Mouse (Mus musculus): ENCODE measurements at regions not wholly inside any gene's neighbourhood (a gene's known extent, or its start where the extent isn't known, plus 50 kb on each side); places are given as distances from the start of the nearest gene placed in this dataset.

DNA sequence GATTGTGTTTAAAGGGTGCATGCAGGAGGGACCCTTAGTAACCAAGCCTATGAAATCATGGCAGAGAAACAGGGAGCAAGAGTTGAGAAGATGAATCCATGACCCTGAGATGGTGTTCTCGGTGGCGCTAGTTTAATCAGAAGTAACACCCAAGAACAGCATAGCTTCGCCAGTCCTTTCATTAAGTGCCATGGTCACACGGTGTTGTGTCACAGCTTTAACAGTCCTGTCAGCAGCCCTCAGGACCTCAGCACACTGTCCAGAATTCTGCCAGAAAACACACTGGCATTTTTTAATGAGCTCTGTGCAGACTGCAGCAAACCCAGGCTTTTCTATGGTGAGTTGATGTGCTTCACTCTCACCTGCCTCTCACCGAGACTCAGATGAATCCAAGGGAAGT, 320.6 kb upstream of the 2610301B20Rik start:
- no peak for DNase-seq (ENCODE audit: inconsistent age in 2 of 2, low spot score in 1 of 2)

DNA sequence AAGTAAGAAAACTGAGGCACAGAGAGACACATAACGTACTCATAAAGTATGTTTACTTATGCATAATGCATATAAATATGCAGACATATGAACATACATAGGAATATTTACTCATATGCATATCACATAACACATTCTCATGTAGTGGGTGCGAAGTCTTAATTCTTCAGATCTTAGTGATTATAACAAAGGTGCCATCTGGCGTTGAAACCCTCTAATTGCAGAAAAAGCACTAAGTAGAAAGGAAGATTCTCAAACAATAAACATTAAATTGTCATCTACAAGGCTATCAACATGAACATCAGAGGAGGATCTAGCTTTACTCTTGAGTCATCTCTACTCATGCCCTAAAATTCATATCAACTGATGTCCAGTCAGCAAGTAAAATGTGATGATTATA, 314.2 kb upstream of the 2610301B20Rik start:
- DNase-seq (ENCODE audit: inconsistent age in 2 of 2, low spot score in 1 of 2): no peak

DNA sequence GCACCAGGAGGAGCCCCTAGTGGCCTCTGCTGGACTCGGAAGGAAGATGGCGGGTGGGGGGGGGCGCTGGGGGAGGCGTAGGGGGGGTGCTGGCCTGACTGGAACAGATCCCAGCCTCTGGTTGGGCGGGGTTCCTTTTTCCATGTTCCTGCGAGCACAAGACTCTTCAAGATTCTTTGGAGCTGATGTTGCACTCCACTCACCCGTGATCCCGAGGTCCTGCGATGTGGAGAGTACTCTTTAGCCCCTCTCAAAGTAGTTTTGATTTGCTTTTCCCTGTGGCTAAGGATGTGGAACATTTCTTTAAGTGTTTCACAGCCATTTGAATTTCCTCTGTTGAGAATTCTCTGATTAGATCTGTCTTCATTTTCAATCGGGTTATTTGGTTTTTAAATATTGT, 269.8 kb upstream of the 2610301B20Rik start:
- no peak for DNase-seq (ENCODE audit: inconsistent age in 2 of 2, low spot score in 1 of 2)

DNA sequence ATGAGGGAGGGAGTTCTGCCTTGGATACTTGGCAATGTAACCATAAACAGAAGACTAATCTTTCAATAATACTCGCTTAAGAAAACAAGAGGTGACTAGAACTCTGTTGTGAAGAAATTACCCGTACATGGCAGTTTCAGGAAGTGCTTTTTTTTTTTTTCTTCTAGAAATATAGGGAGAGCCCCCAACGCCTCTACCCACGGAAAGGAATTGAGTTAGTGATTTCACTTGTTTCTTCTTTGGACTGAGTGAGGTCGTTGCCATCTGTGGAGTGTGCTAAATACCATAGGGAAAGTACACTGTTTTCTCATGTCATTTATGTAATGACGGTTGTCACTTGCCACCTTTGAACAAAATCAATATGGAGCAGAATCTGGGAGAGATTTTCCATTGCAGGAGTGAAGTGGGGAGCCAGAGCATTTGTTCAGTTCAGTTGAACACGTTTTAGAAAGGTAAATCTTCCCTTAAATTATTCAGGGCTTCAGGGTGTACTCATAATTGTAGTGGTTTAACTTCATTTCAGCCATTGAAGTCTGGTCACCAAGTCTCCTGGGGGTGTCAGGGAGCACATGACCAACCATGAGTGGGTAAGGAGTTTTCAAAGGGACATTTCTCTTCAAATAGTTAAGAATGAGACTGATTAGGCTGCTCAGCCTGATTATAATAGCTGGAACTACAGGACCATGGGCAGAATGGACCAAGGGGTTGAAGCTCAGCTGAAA, 266.3 kb upstream of the 2610301B20Rik start:
- no peak for DNase-seq (ENCODE audit: inconsistent age in 2 of 2, low spot score in 1 of 2)

DNA sequence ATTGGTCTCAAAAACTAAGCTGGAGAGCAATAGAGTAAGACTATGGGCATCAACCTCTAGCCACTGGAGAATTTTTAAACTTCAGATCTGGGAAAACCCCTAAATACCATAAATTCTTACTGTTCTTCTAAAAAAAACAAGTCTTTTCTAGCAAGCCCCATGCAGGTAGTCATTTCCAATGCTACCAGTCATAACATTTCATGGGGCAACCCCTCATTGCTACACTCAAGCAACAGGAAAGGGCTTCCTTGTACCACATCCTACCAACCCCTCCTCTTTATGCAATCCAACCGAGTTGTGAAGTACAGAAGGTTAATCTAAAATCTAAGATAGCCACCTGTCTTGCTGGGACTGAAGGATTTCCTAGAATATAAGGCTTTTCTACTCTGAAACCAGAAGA, 263.5 kb upstream of the 2610301B20Rik start:
- no peak for DNase-seq (ENCODE audit: inconsistent age in 2 of 2, low spot score in 1 of 2)

All from adrenal gland, adult (tissue).